Mouse (Mus musculus): ENCODE results near the gene Pla2g10. TPM values are rescaled to one million over a fixed set of nuclear protein-coding genes. Genes with fewer than 3 reads are reported as not detected.

The Pla2g10 gene
- polyA plus RNA-seq (2012; rRNA removed): 0.16 and 0.36 TPM in 2 replicates

GRCm38 (mm10) chr16:13730285-13731255 is at the start of gene Pla2g10:
Gene Pla2g10, minus strand, starts transcription at chr16:13730983.

DNA sequence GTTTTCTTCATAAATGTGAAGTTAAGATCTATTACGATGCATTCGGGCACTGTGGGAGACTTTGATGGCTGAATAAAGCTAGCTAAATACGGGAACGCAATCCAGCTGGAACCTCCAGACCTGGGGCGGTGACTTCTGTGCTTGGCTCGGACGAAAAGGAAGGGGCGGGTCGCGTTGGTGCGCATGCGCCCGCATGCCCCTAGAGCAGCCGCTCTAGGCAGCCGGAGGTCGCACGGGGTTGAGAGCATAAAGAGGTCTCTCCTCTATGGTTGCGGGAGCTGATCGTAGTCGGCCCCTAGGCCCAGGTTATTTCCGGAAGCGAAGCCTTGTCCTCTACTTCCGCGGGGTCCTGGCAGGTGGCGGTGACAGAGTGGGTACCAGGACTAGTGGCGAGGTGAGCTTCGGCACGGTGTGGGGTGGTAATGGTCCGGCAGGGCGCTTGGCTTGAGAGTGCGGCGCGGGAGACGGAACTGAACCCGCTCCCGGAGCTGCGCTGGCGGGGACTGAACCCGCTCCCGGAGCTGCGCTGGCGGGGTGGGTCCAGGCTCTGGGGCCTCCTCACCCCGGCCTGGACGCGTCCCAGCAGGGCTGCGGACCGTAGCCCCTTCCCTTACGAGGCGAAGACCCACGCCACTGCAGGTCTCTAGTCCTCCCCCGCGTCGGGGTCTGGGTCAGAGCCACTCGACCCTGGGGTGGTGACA is 58.9 kb downstream of the Pla2g10 start, which contains the start of the genes Bfar and 3110001I22Rik:
Gene Bfar (plus strand): TSS at position 174 of the 701 bp plus-strand sequence.
Gene 3110001I22Rik (plus strand): TSS at position 245 of the 701 bp plus-strand sequence.

GRCm38 (mm10) chr16:13667878-13668343 is 62.9 kb downstream of the Pla2g10 start, which contains the start of gene Parn:
Gene Parn, minus strand, starts transcription at chr16:13668170.

Other genes starting within 250 kb of the Pla2g10 start
- 23.4 and 23.7 TPM in 2 replicates for gene Parn, start 62.8 kb downstream of the Pla2g10 start, polyA plus RNA-seq (2012; rRNA removed)
- gene Bfar, start 59.1 kb downstream of the Pla2g10 start, polyA plus RNA-seq (2012; rRNA removed): 44.4 and 50.2 TPM in 2 replicates
- 5.5 and 6.1 TPM in 2 replicates for gene 3110001I22Rik, start 59.1 kb downstream of the Pla2g10 start, polyA plus RNA-seq (2012; rRNA removed)
- gene Rrn3, start 49.7 kb upstream of the Pla2g10 start, polyA plus RNA-seq (2012; rRNA removed): 34.9 and 36.6 TPM in 2 replicates
- gene Ntan1, start 87.9 kb upstream of the Pla2g10 start, polyA plus RNA-seq (2012; rRNA removed): 137 and 146 TPM in 2 replicates
- 65.9 and 78.2 TPM in 2 replicates for gene Pdxdc1, start 172.1 kb upstream of the Pla2g10 start, polyA plus RNA-seq (2012; rRNA removed)
- 6.4 and 7.2 TPM in 2 replicates for gene Mpv17l, start 172.2 kb upstream of the Pla2g10 start, polyA plus RNA-seq (2012; rRNA removed)

All from central nervous system, embryonic 14 days (tissue).